Mouse (Mus musculus) midbrain, embryonic 10.5 days (tissue): ENCODE data around the gene Mctp1. TPM values are rescaled to one million over a fixed set of nuclear protein-coding genes. Genes with fewer than 3 reads are reported as not detected.

Source experiments
- DNase-seq: peaks from one replicate; pipeline ENCODE4 v3.0.0-alpha.2; 2017; ENCODE audit warnings: low spot score
- H3K27ac ChIP-seq: fragments of 300-500 bp; sonication (generic); replicated peaks from 2 replicates; pipeline ENCODE4 v1.5.1; 2016; ENCODE audit warnings: mild to moderate bottlenecking
- H3K27me3 ChIP-seq: fragments of 300-500 bp; sonication (generic); 2 replicates; pipeline ENCODE4 v1.6.1; 2016; ENCODE audit warnings: low read depth, mild to moderate bottlenecking; ENCODE audit not compliant: poor library complexity, severe bottlenecking
- H3K36me3 ChIP-seq: fragments of 300-500 bp; sonication (generic); 2 replicates; pipeline ENCODE4 v1.6.1; 2016; ENCODE audit warnings: mild to moderate bottlenecking, moderate library complexity
- H3K4me1 ChIP-seq: fragments of 300-500 bp; sonication (generic); 2 replicates; pipeline ENCODE4 v1.6.1; 2016
- H3K4me3 ChIP-seq: fragments of 300-500 bp; sonication (generic); 2 replicates; pipeline ENCODE4 v1.5.1; 2016; ENCODE audit warnings: mild to moderate bottlenecking, moderate library complexity
- H3K9me3 ChIP-seq: fragments of 300-500 bp; sonication (generic); replicated peaks from 2 replicates; pipeline ENCODE4 v1.6.1; 2016; ENCODE audit warnings: mild to moderate bottlenecking
- WGBS: fragments of 180-500 bp; shearing (Covaris S2); methylation state at CpG from one replicate; pipeline ENCODE4 v1.1.7; 2016; 5-methylcytosine and 5-hydroxymethylcytosine counted together
- polyA plus RNA-seq: library from polyadenylated mRNA; unstranded; fragments of >200 nt; fragmentation: Nextera tagmentation; extraction: Ambion mirVana; gene quantifications from 2 replicates; pipeline ENCODE4 v1.2.1, GENCODE M21; 2016

The Mctp1 gene
- polyA plus RNA-seq, 1 experiment from 2014 or later: 4.7 TPM

- H3K4me3 ChIP-seq: no peak overlapping the region
- H3K4me1 ChIP-seq: 0 out of 2 replicates have a peak, but pooled peaks cover 5% of the 10 kb centered on the region
- no peaks in the 10 kb centered on the region for H3K9me3 ChIP-seq
- H3K36me3 ChIP-seq: peaks cover 21% of the 10 kb centered on the region
- no peaks in the 10 kb centered on the region for H3K27me3 ChIP-seq
- no peak overlapping the region for H3K27ac ChIP-seq
- DNase-seq: no peak
- WGBS: 96% methylated on average over 3 of the region's 3 CpGs
Observed at GRCm38 (mm10) chr13:77049736-77050135, 665.4 kb downstream of the Mctp1 start.

GRCm38 (mm10) chr13:77063221-77063620 lies 678.9 kb downstream of the Mctp1 start:
- no peak for DNase-seq
- Histone ChIP-seq H3K27ac (no peak overlapping the region), H3K36me3 (peaks cover 31% of the 10 kb centered on the region), H3K4me3 (no peak overlapping the region), H3K27me3 (no peaks in the 10 kb centered on the region), H3K4me1 (no peaks in the 10 kb centered on the region), H3K9me3 (no peaks in the 10 kb centered on the region)
- 92% methylated on average over 1 of the region's 1 CpGs for WGBS

GRCm38 (mm10) chr13:77068847-77069246 lies 684.5 kb downstream of the Mctp1 start:
- Histone ChIP-seq H3K27ac (no peak overlapping the region), H3K9me3 (no peaks in the 10 kb centered on the region), H3K4me1 (no peaks in the 10 kb centered on the region), H3K27me3 (no peaks in the 10 kb centered on the region), H3K4me3 (no peak overlapping the region), H3K36me3 (peaks cover 20% of the 10 kb centered on the region)
- no peak for DNase-seq
- 93% methylated on average over 1 of the region's 1 CpGs for WGBS

- H3K9me3 ChIP-seq: peaks cover 7% of the 10 kb centered on the region
- H3K27me3 ChIP-seq: no peaks in the 10 kb centered on the region
- no peak overlapping the region for H3K27ac ChIP-seq
- no peaks in the 10 kb centered on the region for H3K4me1 ChIP-seq
- DNase-seq: no peak
- H3K4me3 ChIP-seq: no peak overlapping the region
- H3K36me3 ChIP-seq: peaks cover 43% of the 10 kb centered on the region
Observed at GRCm38 (mm10) chr13:77072030-77072429, 687.7 kb downstream of the Mctp1 start.

Other genes starting within 250 kb of the Mctp1 start
- 0.26 TPM in 1 of 2 replicates, not detected in the other for gene Fam81b, start 79.5 kb upstream of the Mctp1 start, polyA plus RNA-seq